Comparison of ENCODE assay signal across 33 mouse cellular contexts in the genomic region with DNA sequence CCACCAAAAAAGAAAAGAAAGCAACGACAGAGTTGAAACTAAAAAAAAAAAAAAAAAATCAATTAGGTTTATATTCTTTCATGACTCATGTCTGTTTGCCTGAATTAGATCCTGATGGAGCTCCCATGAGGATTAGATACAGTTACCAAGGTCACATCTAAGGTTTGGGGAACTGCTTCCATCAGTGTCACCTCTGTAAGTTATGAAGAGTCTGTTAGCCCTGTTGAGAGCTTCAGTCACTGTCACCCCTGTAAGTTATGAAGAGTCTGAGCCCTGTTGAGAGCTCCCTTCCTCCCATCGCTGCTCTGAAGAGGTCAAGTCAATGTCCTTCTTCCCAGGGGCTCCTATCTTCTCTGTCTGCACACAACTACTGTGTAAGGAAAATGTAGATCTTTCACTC.
"Had no signal": no experiment of that assay in that cellular context is flagged by ENCODE, and none has a peak within 500 bp of the region (broad histone marks: within the 10 kb centered on the region; RNA-seq: fewer than 3 reads in every experiment).

No protein-coding gene starts in this region.

- H3K4me1 ChIP-seq: limb, embryonic 12.5 days; limb, embryonic 13.5 days; limb, embryonic 15.5 days; liver, embryonic 15.5 days; midbrain, embryonic 10.5 days; midbrain, embryonic 12.5 days; midbrain, embryonic 13.5 days; midbrain, embryonic 15.5 days; neural tube, embryonic 12.5 days; neural tube, embryonic 13.5 days had no signal

- H3K27me3 ChIP-seq: limb, embryonic 12.5 days; limb, embryonic 13.5 days; limb, embryonic 15.5 days; liver, embryonic 12.5 days; liver, embryonic 13.5 days; liver, embryonic 15.5 days; lung, embryonic 15.5 days; megakaryocyte, embryonic 14.5 days; midbrain, embryonic 12.5 days; midbrain, embryonic 13.5 days; midbrain, embryonic 15.5 days; neural tube, embryonic 12.5 days; neural tube, embryonic 13.5 days had no signal

- H3K9ac ChIP-seq: limb, embryonic 12.5 days; limb, embryonic 13.5 days; limb, embryonic 15.5 days; liver, embryonic 12.5 days; liver, embryonic 13.5 days; liver, embryonic 14.5 days; liver, embryonic 15.5 days; liver, postnatal 0 days; lung, embryonic 14.5 days; lung, embryonic 15.5 days; midbrain, embryonic 12.5 days; midbrain, embryonic 13.5 days; midbrain, embryonic 15.5 days; neural tube, embryonic 12.5 days; neural tube, embryonic 13.5 days had no signal

- H3K27ac ChIP-seq: limb, embryonic 10.5 days; limb, embryonic 12.5 days; limb, embryonic 13.5 days; limb, embryonic 15.5 days; liver, embryonic 12.5 days; liver, embryonic 13.5 days; liver, embryonic 14.5 days; liver, embryonic 15.5 days; lung, embryonic 15.5 days; macrophage; midbrain, embryonic 10.5 days; midbrain, embryonic 12.5 days; midbrain, embryonic 13.5 days; midbrain, embryonic 15.5 days; neural tube, embryonic 12.5 days; neural tube, embryonic 13.5 days had no signal

- H3K4me2 ChIP-seq: limb, embryonic 12.5 days; limb, embryonic 13.5 days; limb, embryonic 15.5 days; liver, embryonic 11.5 days; liver, embryonic 12.5 days; liver, embryonic 13.5 days; liver, embryonic 15.5 days; lung, embryonic 14.5 days; lung, embryonic 15.5 days; midbrain, embryonic 11.5 days; midbrain, embryonic 12.5 days; midbrain, embryonic 13.5 days; midbrain, embryonic 15.5 days; neural tube, embryonic 12.5 days; neural tube, embryonic 13.5 days had no signal

- H3K4me3 ChIP-seq: limb, embryonic 10.5 days; limb, embryonic 12.5 days; limb, embryonic 13.5 days; limb, embryonic 15.5 days; liver, embryonic 12.5 days; liver, embryonic 13.5 days; liver, embryonic 15.5 days; lung, embryonic 15.5 days; midbrain, embryonic 10.5 days; midbrain, embryonic 12.5 days; midbrain, embryonic 13.5 days; midbrain, embryonic 15.5 days; myocyte; neural tube, embryonic 12.5 days; neural tube, embryonic 13.5 days had no signal

- H3K36me3 ChIP-seq: limb, embryonic 10.5 days; limb, embryonic 12.5 days; limb, embryonic 13.5 days; limb, embryonic 15.5 days; liver, embryonic 12.5 days; liver, embryonic 13.5 days; liver, embryonic 15.5 days; lung, embryonic 15.5 days; midbrain, embryonic 10.5 days; midbrain, embryonic 12.5 days; midbrain, embryonic 13.5 days; midbrain, embryonic 15.5 days; neural tube, embryonic 12.5 days; neural tube, embryonic 13.5 days had no signal

- DNase-seq: left cerebral cortex, postnatal 4 days; liver; liver, embryonic 13.5 days; liver, postnatal 0 days; lung, adult 18-20 months; lung, adult 2 months; lung, embryonic 14.5 days; lung, postnatal 10 days; lung, postnatal 14 days; lung, postnatal 36 days; lung, postnatal 4 days; midbrain, embryonic 14.5 days had no signal

- ATAC-seq: liver, embryonic 12.5 days; liver, postnatal 0 days; lung, postnatal 0 days; midbrain, embryonic 13.5 days; midbrain, embryonic 15.5 days; midbrain, embryonic 16.5 days had no signal

- H3K9me3 ChIP-seq: limb, embryonic 10.5 days; limb, embryonic 12.5 days; limb, embryonic 13.5 days; limb, embryonic 15.5 days; liver, embryonic 12.5 days; liver, embryonic 13.5 days; liver, embryonic 15.5 days; lung, embryonic 15.5 days; megakaryocyte, embryonic 14.5 days; midbrain, embryonic 10.5 days; midbrain, embryonic 12.5 days; midbrain, embryonic 13.5 days; midbrain, embryonic 15.5 days; neural tube, embryonic 12.5 days; neural tube, embryonic 13.5 days had no signal
